Mouse (Mus musculus): Measurements from ENCODE around the gene S1pr4. TPM values are rescaled to one million over a fixed set of nuclear protein-coding genes. Genes with fewer than 3 reads are reported as not detected.

S1pr4 gene
- polyA plus RNA-seq, 1 experiment from 2014 or later: 2.8 TPM

DNA sequence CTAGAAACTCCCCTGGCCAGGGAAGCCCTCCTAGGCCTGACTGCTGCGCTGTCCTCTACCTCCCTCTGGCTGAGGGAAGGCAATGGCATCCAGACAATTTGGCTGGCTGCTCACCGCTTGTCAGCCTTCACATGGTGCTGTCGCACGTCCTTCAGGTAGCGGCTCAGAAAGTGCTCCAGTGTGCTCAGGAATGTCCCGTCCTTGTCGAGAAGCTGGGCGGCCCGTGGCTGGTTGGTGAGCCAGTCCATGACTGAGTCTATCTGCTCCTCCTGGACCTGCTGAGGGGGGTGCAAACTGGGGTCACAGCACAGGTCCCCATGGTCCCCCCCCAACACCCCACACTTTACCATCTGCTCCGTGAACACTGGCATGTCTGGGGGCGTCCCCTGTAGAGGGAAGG is 11.9 kb downstream of the S1pr4 start:
- H3K27ac ChIP-seq (ENCODE audit: low read length): no peak overlapping the region
- no peaks in the 10 kb centered on the region for H3K9me3 ChIP-seq (ENCODE audit: control insufficient read depth, low read length)
- ATAC-seq (ENCODE audit: low read depth): no peak
- peaks cover 53% of the 10 kb centered on the region for H3K36me3 ChIP-seq (ENCODE audit: control insufficient read depth, insufficient read depth, low read length)
- no peak overlapping the region for H3K9ac ChIP-seq (ENCODE audit: low read length)
- WGBS: 65% methylated on average over 11 of the region's 11 CpGs
- no peak overlapping the region for H3K4me2 ChIP-seq (ENCODE audit: low read depth, low read length)
- H3K4me1 ChIP-seq (replicated peaks; ENCODE audit: control insufficient read depth, insufficient read depth, low read length): no peaks in the 10 kb centered on the region
- H3K4me3 ChIP-seq (ENCODE audit: low read length): no peak overlapping the region
- no peaks in the 10 kb centered on the region for H3K27me3 ChIP-seq (ENCODE audit: control insufficient read depth, insufficient read depth, low read depth, low read length)

DNA sequence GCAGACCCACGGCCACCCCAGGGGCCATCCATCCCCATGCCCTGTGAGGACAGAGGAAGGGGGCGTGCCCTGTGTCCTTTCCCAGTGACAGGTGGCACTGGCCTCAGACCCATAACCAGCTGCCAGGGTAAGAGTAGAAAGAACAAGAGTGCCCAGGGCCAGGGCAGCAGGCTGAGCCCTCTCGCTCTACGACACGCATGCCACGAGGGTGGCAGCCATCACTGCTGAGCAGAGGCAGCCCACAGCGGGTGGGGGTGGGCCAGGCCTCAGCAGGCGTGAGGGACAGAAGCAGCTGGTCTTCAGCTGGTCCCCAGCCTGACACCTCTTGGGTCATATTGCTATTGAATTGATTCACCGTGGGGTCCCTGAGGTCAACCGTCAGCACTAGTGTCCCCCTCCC is 13.4 kb downstream of the S1pr4 start:
- Histone ChIP-seq H3K27me3 (ENCODE audit: control insufficient read depth, insufficient read depth, low read depth, low read length) (peaks cover 8% of the 10 kb centered on the region), H3K4me2 (ENCODE audit: low read depth, low read length) (no peak overlapping the region), H3K4me1 (replicated peaks; ENCODE audit: control insufficient read depth, insufficient read depth, low read length) (peaks cover 5% of the 10 kb centered on the region; the same call in 1 of the 2 replicates), H3K4me3 (ENCODE audit: low read length) (no peak overlapping the region), H3K9ac (ENCODE audit: low read length) (no peak overlapping the region), H3K27ac (ENCODE audit: low read length) (no peak overlapping the region), H3K9me3 (ENCODE audit: control insufficient read depth, low read length) (no peaks in the 10 kb centered on the region), H3K36me3 (ENCODE audit: control insufficient read depth, insufficient read depth, low read length) (peaks cover 38% of the 10 kb centered on the region)
- WGBS: 88% methylated on average over 10 of the region's 10 CpGs
- ATAC-seq (ENCODE audit: low read depth): no peak

DNA sequence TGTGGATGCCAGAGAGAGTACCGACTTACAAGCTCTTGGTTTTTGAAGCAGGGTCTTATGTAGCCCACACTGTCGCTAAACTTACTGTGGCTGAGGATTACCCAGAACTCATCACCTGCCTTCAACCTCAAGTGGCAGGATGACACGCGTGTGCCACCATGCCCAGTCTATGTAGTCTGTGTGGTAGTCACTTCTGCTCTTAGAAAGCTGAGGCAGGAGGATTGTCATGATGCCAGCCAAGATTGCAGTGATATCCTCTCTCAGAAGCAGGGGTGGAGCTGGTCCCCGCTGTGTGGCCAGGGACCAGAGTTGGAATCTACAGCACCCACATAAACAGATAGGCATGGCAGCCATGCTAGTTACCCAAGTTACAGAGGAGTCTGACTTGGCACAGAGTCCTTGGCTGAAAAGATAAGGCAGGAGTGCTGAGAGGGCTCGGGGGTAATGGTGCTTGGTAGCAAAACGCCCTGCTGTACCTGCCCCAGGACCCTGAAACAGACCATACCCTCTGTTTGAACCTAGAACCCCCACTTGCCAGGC is 14.4 kb downstream of the S1pr4 start:
- H3K27me3 ChIP-seq (ENCODE audit: control insufficient read depth, insufficient read depth, low read depth, low read length): peaks cover 15% of the 10 kb centered on the region
- H3K4me1 ChIP-seq (replicated peaks; ENCODE audit: control insufficient read depth, insufficient read depth, low read length): peaks cover 5% of the 10 kb centered on the region; the same call in 1 of the 2 replicates
- H3K4me2 ChIP-seq (ENCODE audit: low read depth, low read length): no peak overlapping the region
- WGBS: 66% methylated on average over 7 of the region's 7 CpGs
- H3K36me3 ChIP-seq (ENCODE audit: control insufficient read depth, insufficient read depth, low read length): peaks cover 29% of the 10 kb centered on the region
- no peak for ATAC-seq (ENCODE audit: low read depth)
- H3K4me3 ChIP-seq (ENCODE audit: low read length): no peak overlapping the region
- H3K9ac ChIP-seq (ENCODE audit: low read length): no peak overlapping the region
- no peaks in the 10 kb centered on the region for H3K9me3 ChIP-seq (ENCODE audit: control insufficient read depth, low read length)
- H3K27ac ChIP-seq (ENCODE audit: low read length): no peak overlapping the region

DNA sequence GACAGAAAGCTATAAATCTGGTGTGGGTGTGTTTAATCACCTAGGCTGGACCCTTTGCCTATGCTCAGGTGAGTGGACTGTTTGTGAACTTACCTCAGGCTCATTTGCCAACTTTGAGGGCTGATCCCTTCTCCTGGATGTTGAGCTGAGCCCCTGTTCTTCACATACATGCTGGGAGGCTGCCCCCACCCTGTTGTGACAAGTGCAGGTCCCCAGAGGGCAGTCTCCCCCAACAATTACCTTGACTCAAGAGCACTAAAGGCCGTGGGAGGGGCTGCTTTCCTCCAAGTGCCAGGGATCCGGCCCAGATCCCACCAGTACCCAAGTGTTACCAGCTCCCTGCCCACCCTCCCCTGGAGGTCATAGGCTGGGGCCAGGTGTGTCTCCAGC is 14.9 kb downstream of the S1pr4 start:
- Histone ChIP-seq H3K9ac (ENCODE audit: low read length) (no peak overlapping the region), H3K36me3 (ENCODE audit: control insufficient read depth, insufficient read depth, low read length) (peaks cover 29% of the 10 kb centered on the region), H3K27me3 (ENCODE audit: control insufficient read depth, insufficient read depth, low read depth, low read length) (peaks cover 18% of the 10 kb centered on the region), H3K27ac (ENCODE audit: low read length) (no peak overlapping the region), H3K9me3 (ENCODE audit: control insufficient read depth, low read length) (no peaks in the 10 kb centered on the region), H3K4me2 (ENCODE audit: low read depth, low read length) (no peak overlapping the region), H3K4me3 (ENCODE audit: low read length) (no peak overlapping the region), H3K4me1 (replicated peaks; ENCODE audit: control insufficient read depth, insufficient read depth, low read length) (peaks cover 5% of the 10 kb centered on the region; the same call in 1 of the 2 replicates)
- WGBS: 13% methylated on average over 2 of the region's 2 CpGs
- no peak for ATAC-seq (ENCODE audit: low read depth)

DNA sequence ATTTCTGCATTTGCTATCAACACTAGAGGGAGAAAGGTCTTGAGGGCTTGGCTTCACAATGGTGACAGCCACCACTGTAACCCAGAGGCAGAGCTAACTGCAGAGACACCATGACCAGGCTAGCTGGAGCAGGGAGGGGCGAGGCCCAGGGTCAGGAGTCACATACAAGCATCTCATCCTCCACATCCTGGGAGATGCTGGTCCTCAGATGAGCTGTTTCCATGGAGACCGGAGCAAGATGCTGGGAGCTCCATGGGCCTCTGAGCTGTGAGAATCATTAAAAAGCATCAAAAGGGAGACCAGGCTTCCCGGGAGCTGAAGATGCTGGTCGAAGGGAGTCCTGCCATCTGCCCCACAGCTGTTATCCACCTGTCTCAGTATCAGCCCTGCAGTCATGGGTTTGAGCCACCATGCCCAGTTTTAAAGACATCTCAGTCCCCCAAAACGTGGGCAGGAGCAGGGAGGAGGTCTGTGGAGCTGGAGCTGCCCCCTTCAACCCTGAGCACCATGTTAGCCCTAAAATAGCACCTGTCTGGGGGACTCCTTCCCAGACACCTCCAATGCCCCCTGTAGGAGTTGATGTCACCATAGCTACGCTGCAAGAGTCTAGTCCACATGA is 15.4 kb downstream of the S1pr4 start:
- no peak overlapping the region for H3K9ac ChIP-seq (ENCODE audit: low read length)
- H3K4me3 ChIP-seq (ENCODE audit: low read length): no peak overlapping the region
- peaks cover 18% of the 10 kb centered on the region for H3K27me3 ChIP-seq (ENCODE audit: control insufficient read depth, insufficient read depth, low read depth, low read length)
- H3K9me3 ChIP-seq (ENCODE audit: control insufficient read depth, low read length): no peaks in the 10 kb centered on the region
- no peak for ATAC-seq (ENCODE audit: low read depth)
- H3K4me1 ChIP-seq (replicated peaks; ENCODE audit: control insufficient read depth, insufficient read depth, low read length): peaks cover 5% of the 10 kb centered on the region; the same call in 1 of the 2 replicates
- H3K4me2 ChIP-seq (ENCODE audit: low read depth, low read length): no peak overlapping the region
- H3K36me3 ChIP-seq (ENCODE audit: control insufficient read depth, insufficient read depth, low read length): peaks cover 24% of the 10 kb centered on the region
- H3K27ac ChIP-seq (ENCODE audit: low read length): no peak overlapping the region
- 57% methylated on average over 6 of the region's 6 CpGs for WGBS

DNA sequence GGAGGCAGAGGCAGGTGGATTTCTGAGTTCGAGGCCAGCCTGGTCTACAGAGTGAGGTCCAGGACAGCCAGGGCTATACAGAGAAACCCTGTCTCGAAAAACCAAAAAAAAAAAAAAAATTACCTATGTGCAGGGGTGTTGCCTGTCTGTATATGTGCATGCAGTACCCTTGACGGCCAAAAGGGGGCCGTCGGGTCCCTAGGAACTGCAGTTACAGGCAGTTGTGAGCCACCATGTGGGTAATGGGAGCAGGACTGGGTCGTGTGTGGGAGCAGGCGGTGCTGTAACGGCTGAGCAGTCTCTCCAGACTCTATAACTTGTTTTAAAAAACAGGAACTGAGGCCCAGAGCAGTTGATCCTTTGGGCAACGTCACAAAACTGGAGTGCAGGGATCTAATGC is 15.9 kb downstream of the S1pr4 start:
- Histone ChIP-seq H3K36me3 (ENCODE audit: control insufficient read depth, insufficient read depth, low read length) (peaks cover 19% of the 10 kb centered on the region), H3K4me2 (ENCODE audit: low read depth, low read length) (no peak overlapping the region), H3K27me3 (ENCODE audit: control insufficient read depth, insufficient read depth, low read depth, low read length) (peaks cover 18% of the 10 kb centered on the region), H3K27ac (ENCODE audit: low read length) (no peak overlapping the region), H3K4me3 (ENCODE audit: low read length) (no peak overlapping the region), H3K9me3 (ENCODE audit: control insufficient read depth, low read length) (no peaks in the 10 kb centered on the region), H3K9ac (ENCODE audit: low read length) (no peak overlapping the region), H3K4me1 (replicated peaks; ENCODE audit: control insufficient read depth, insufficient read depth, low read length) (peaks cover 5% of the 10 kb centered on the region; the same call in 1 of the 2 replicates)
- ATAC-seq (ENCODE audit: low read depth): no peak
- WGBS: 17% methylated on average over 9 of the region's 9 CpGs

DNA sequence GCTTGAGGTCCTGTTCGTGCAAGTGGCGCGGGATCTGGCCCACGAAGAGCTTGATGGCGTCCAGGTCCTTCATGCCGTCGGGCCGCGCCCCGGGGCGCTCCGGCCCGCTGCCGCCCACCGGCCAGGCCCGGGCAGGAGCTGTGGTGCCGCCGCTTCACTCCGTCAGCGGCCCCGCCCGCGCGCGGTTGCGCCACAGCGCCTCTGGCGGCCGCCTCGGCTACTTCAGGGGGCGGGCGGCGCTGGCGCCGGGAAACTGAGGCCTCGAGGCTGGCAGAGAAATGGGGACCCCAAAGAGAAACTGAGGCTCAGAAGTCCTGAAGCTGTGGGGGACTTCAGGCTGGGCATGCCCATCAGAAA is 17.4 kb downstream of the S1pr4 start, which contains the start of gene Celf5:
Gene Celf5, minus strand, starts transcription at position 177 of the 357 bp plus-strand sequence.
- H3K4me3 ChIP-seq (ENCODE audit: low read length): peak within 1 kb of the TSS; percentile 53
- peaks cover 18% of the 10 kb centered on the region for H3K27me3 ChIP-seq (ENCODE audit: control insufficient read depth, insufficient read depth, low read depth, low read length)
- WGBS: under 1% methylated on average over 35 of the region's 36 CpGs
- H3K9ac ChIP-seq (ENCODE audit: low read length): peak within 1 kb of the TSS; percentile 62
- peaks cover 12% of the 10 kb centered on the region for H3K36me3 ChIP-seq (ENCODE audit: control insufficient read depth, insufficient read depth, low read length)
- H3K4me1 ChIP-seq (replicated peaks; ENCODE audit: control insufficient read depth, insufficient read depth, low read length): peaks cover 5% of the 10 kb centered on the region; the same call in 1 of the 2 replicates
- peak within 1 kb of the TSS; percentile 87 for H3K4me2 ChIP-seq (ENCODE audit: low read depth, low read length)
- no peaks in the 10 kb centered on the region for H3K9me3 ChIP-seq (ENCODE audit: control insufficient read depth, low read length)
- H3K27ac ChIP-seq (ENCODE audit: low read length): no peak within 1 kb of the TSS
- peak; percentile 62 for ATAC-seq (ENCODE audit: low read depth)

DNA sequence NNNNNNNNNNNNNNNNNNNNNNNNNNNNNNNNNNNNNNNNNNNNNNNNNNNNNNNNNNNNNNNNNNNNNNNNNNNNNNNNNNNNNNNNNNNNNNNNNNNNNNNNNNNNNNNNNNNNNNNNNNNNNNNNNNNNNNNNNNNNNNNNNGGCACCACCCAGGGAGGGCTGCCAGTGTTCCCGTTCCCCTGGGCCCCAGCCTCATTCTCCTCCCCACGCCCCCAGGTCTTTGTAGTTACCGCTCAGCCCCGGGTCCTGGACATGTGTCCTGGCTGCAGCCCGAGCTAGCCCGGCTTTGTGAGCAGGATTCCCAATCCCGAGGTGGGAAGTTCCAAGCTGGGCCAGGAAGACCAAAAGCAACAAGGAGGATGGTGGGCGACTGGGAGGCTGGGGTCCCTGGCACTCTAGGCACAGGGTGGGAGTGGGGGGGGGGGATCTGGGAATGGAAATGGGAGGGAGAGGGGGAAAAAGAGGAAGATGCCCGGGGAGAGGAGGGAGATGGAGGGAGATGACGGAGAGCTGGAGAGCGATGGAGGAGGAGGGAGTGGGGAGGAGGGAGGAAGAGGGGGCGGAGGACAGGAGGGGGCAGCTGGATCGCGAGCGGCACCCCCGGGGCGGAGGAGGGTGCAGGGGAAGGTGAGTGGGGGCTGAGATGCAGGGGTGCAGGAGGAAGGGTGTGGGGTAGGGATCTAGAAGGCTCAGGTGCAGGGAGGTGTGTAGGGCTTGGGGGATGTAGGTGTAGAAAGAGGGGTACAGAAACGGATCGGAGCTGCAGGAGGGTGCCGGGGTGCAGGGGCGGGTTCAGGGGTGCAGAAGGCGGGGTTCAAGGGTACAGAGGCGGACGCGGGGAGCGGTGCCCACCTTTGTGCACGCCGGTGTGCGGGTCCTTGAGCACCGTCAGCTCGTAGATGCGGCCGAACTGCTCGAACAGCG is 18.1 kb downstream of the S1pr4 start:
- peak overlapping the region; percentile 53 for H3K4me3 ChIP-seq (ENCODE audit: low read length)
- peak overlapping the region; percentile 87 for H3K4me2 ChIP-seq (ENCODE audit: low read depth, low read length)
- WGBS: 5% methylated on average over 35 of the region's 35 CpGs
- peaks cover 5% of the 10 kb centered on the region; the same call in 1 of the 2 replicates for H3K4me1 ChIP-seq (replicated peaks; ENCODE audit: control insufficient read depth, insufficient read depth, low read length)
- H3K9ac ChIP-seq (ENCODE audit: low read length): peak overlapping the region; percentile 62
- peaks cover 5% of the 10 kb centered on the region for H3K36me3 ChIP-seq (ENCODE audit: control insufficient read depth, insufficient read depth, low read length)
- H3K27ac ChIP-seq (ENCODE audit: low read length): no peak overlapping the region
- H3K9me3 ChIP-seq (ENCODE audit: control insufficient read depth, low read length): no peaks in the 10 kb centered on the region
- peaks cover 20% of the 10 kb centered on the region for H3K27me3 ChIP-seq (ENCODE audit: control insufficient read depth, insufficient read depth, low read depth, low read length)
- 0 out of 2 replicates have a peak, but pooled peaks have one; percentile 6 for ATAC-seq (ENCODE audit: low read depth)

DNA sequence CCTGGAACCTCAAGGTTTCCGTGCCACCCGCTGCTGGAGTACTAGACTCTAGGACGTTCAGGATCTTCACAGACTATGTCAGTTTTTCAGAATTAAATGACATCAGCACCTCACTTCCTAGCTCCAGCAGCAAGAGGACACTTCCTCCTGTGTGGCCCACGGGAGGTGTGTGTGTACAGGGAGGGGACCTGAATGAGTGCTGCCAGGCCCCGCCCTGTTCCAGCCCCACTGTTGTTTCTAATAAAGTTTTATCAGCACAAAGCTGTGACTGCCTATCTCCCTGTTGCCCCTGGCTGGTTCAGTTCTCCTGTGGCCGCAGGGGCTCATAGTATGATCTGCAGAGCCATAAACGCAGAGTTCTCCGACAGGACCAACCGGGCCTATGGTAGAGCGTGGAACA is 25.5 kb downstream of the S1pr4 start:
- WGBS: 73% methylated on average over 10 of the region's 10 CpGs
- Histone ChIP-seq H3K4me2 (ENCODE audit: low read depth, low read length) (no peak overlapping the region), H3K4me3 (ENCODE audit: low read length) (no peak overlapping the region), H3K4me1 (replicated peaks; ENCODE audit: control insufficient read depth, insufficient read depth, low read length) (no peaks in the 10 kb centered on the region), H3K9me3 (ENCODE audit: control insufficient read depth, low read length) (no peaks in the 10 kb centered on the region), H3K27me3 (ENCODE audit: control insufficient read depth, insufficient read depth, low read depth, low read length) (peaks cover 38% of the 10 kb centered on the region), H3K27ac (ENCODE audit: low read length) (no peak overlapping the region), H3K36me3 (ENCODE audit: control insufficient read depth, insufficient read depth, low read length) (no peaks in the 10 kb centered on the region), H3K9ac (ENCODE audit: low read length) (no peak overlapping the region)
- ATAC-seq (ENCODE audit: low read depth): no peak
